9 mouse cellular contexts compared by ENCODE assay signal in the genomic region with DNA sequence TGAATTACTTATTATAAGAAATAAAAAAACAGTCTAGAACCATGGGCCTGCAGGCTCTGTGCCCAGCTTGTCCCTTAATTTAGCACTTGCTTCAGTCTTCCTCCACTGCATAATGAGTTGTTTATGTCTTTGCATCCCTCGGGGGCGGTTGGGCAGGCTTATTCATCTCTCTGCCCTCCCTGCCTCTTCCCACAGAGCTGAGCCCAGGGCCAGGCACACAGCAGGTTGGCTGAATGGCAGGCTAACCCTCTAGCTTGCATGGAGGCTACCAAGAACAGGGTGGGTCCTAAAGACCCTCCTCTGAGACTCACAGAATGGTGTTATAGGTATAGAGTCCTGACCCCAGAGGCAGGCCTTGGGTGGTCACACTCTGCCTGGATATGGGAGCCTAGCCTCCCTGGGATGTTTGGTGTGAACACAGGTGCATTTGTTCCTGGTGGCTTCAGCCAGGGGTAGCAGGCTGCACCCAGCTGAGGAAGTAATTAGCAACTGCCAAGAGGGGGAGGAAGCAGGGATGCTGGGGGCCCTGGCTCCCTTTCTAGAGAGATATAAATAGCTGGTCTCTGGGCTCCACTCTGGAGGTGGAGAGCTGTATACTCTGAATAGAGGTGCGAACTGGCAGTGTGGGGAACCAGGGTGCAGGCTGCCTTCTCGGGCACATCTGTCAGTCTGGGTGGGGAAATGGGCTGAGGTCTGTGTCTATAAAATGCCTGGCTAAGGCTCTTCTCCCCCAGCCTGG. TPM values are rescaled to one million over a fixed set of nuclear protein-coding genes. Genes with fewer than 3 reads are reported as not detected.
DNase-seq lines count a peak whose midpoint lies in the region; ATAC-seq lines count a peak whose summit lies in the region.
"Had no signal": no experiment of that assay in that cellular context is flagged by ENCODE, and none has a peak within 500 bp of the region (broad histone marks: within the 10 kb centered on the region; RNA-seq: fewer than 3 reads in every experiment).

No protein-coding gene starts in this region.

- H3K9ac ChIP-seq in forebrain, embryonic 11.5 days (ENCODE audit: low read length) = no peak overlapping the region
- H3K9ac ChIP-seq in heart, embryonic 12.5 days = no peak overlapping the region
- H3K9ac ChIP-seq: embryonic facial prominence, embryonic 13.5 days had no signal

- 21% methylated on average over 4 of the region's 4 CpGs for WGBS in forebrain, embryonic 11.5 days
- WGBS in heart, embryonic 12.5 days = 12% methylated on average over 4 of the region's 4 CpGs

- H3K27me3 ChIP-seq in forebrain, embryonic 11.5 days (ENCODE audit: control insufficient read depth, insufficient read depth, low read length) = no peaks in the 10 kb centered on the region
- H3K27me3 ChIP-seq in heart, embryonic 12.5 days (replicated peaks) = peaks cover 3% of the 10 kb centered on the region; the same call in 1 of the 2 replicates
- H3K27me3 ChIP-seq: embryonic facial prominence, embryonic 13.5 days had no signal

- H3K36me3 ChIP-seq in forebrain, embryonic 11.5 days (ENCODE audit: control insufficient read depth, insufficient read depth, low read length) = no peaks in the 10 kb centered on the region
- no peaks in the 10 kb centered on the region for H3K36me3 ChIP-seq in heart, embryonic 12.5 days
- H3K36me3 ChIP-seq: embryonic facial prominence, embryonic 13.5 days had no signal

- no peaks in the 10 kb centered on the region for H3K9me3 ChIP-seq in forebrain, embryonic 11.5 days (ENCODE audit: control insufficient read depth, low read length)
- H3K9me3 ChIP-seq in heart, embryonic 12.5 days (replicated peaks) = no peaks in the 10 kb centered on the region
- H3K9me3 ChIP-seq: embryonic facial prominence, embryonic 13.5 days had no signal

- H3K4me1 ChIP-seq in forebrain, embryonic 11.5 days (replicated peaks; ENCODE audit: control insufficient read depth, insufficient read depth, low read length) = no peaks in the 10 kb centered on the region
- H3K4me1 ChIP-seq in heart, embryonic 12.5 days (replicated peaks) = peaks cover 28% of the 10 kb centered on the region

- intact Hi-C loops in left cerebral cortex, postnatal 36 days (cut with DNase I) = no loop called here

- ATAC-seq in forebrain, embryonic 11.5 days (replicated peaks; ENCODE audit: low FRiP score) = no peak
- 0 out of 2 replicates have a peak, but pooled peaks have one; percentile 33 for ATAC-seq in heart, embryonic 12.5 days (ENCODE audit: insufficient number of reproducible peaks, low FRiP score)
- ATAC-seq in granulocyte monocyte progenitor cell, adult 5-6 weeks (replicated peaks; ENCODE audit: poor library complexity, severe bottlenecking) = no peak

- H3K27ac ChIP-seq in forebrain, embryonic 11.5 days (ENCODE audit: low read depth, low read length) = peak overlapping the region; percentile 50
- peak overlapping the region; percentile 93 for H3K27ac ChIP-seq in heart, embryonic 12.5 days (ENCODE audit: poor library complexity, severe bottlenecking)
- H3K27ac ChIP-seq: embryonic facial prominence, embryonic 13.5 days had no signal

- peak; percentile 67 for DNase-seq in NIH3T3 (ENCODE audit: low read depth)
- peak; percentile 58 for DNase-seq in forebrain, embryonic 11.5 days (ENCODE audit: low spot score)
- DNase-seq in left cerebral cortex, postnatal 36 days (ENCODE audit: low spot score in 2 of 2) = peak; percentile 53 to 67
- no peak for DNase-seq in urinary bladder, postnatal 14 days (ENCODE audit: low spot score)
- DNase-seq in adrenal gland, postnatal 14 days = no peak
- DNase-seq: lung, postnatal 14 days had no signal

- no peak overlapping the region for H3K4me3 ChIP-seq in forebrain, embryonic 11.5 days (ENCODE audit: low read depth, low read length)
- no peak overlapping the region for H3K4me3 ChIP-seq in heart, embryonic 12.5 days
- H3K4me3 ChIP-seq: embryonic facial prominence, embryonic 13.5 days had no signal

- no peak overlapping the region for H3K4me2 ChIP-seq in forebrain, embryonic 11.5 days (ENCODE audit: low read depth, low read length, severe bottlenecking)
- H3K4me2 ChIP-seq in heart, embryonic 12.5 days = peak overlapping the region; percentile 57
- H3K4me2 ChIP-seq: embryonic facial prominence, embryonic 13.5 days had no signal

RNA-seq across cellular contexts. Expression of a gene that starts 9.6 kb away (rescaled TPM):
- 2.4 and 3.7 TPM in 2 replicates for polyA plus RNA-seq in forebrain, embryonic 11.5 days (2014; fragmentation: Nextera tagmentation; extraction: Ambion mirVana)
- 0.21 and 0.27 TPM in 2 replicates for polyA plus RNA-seq in heart, embryonic 12.5 days (2016; fragmentation: Nextera tagmentation; extraction: Ambion mirVana)
- 100 to 1,000 TPM; 122 to 150 TPM for total RNA-seq in left cerebral cortex, postnatal 36 days (2021)
- total RNA-seq in granulocyte monocyte progenitor cell, adult 5-6 weeks (2014; fragmentation: Nextera tagmentation) = not detected in 2 replicates
- total RNA-seq in granulocyte monocyte progenitor cell, adult 5-6 weeks (2017) = not detected in 2 replicates
- 0.78 and 1.9 TPM in 2 replicates for total RNA-seq in adrenal gland, postnatal 14 days (2021)

RNA-seq across cellular contexts. Expression of a gene that starts 35.7 kb away (rescaled TPM):
- 0.09 and 0.19 TPM in 2 replicates for polyA plus RNA-seq in forebrain, embryonic 11.5 days (2014; fragmentation: Nextera tagmentation; extraction: Ambion mirVana)
- 5.4 and 5.9 TPM in 2 replicates for polyA plus RNA-seq in heart, embryonic 12.5 days (2016; fragmentation: Nextera tagmentation; extraction: Ambion mirVana)
- total RNA-seq in left cerebral cortex, postnatal 36 days (2021) = under 1 TPM; 0.27 to 0.76 TPM
- not detected in 2 replicates for total RNA-seq in granulocyte monocyte progenitor cell, adult 5-6 weeks (2014; fragmentation: Nextera tagmentation)
- not detected in 2 replicates for total RNA-seq in granulocyte monocyte progenitor cell, adult 5-6 weeks (2017)
- 4.3 and 4.9 TPM in 2 replicates for total RNA-seq in adrenal gland, postnatal 14 days (2021)

Comparison
In these comparisons a context has a peak if more than half of its experiments do, and no peak if none do; other contexts are left out.
1. DNase-seq: peak in NIH3T3 (single experiment), forebrain, embryonic 11.5 days (single experiment) and left cerebral cortex, postnatal 36 days (2 of 2); none in urinary bladder, postnatal 14 days (single experiment) and adrenal gland, postnatal 14 days (single experiment).
2. RNA of a gene that starts 9.6 kb away (total RNA-seq): 122 to 150 TPM in left cerebral cortex, postnatal 36 days; 0.78 to 1.9 TPM in adrenal gland, postnatal 14 days and not detected in granulocyte monocyte progenitor cell, adult 5-6 weeks; every median in the first group is over 10 times any median in the second.